9 mouse cellular contexts compared by ENCODE assay signal in genomic region chr10:45335434-45336422, GRCm38 (mm10). TPM values are rescaled to one million over a fixed set of nuclear protein-coding genes. Genes with fewer than 3 reads are reported as not detected.
DNase-seq lines count a peak whose midpoint lies in the region; ATAC-seq and TF ChIP-seq lines count a peak whose summit lies in the region.
"Had no signal": no experiment of that assay in that cellular context is flagged by ENCODE, and none has a peak within 500 bp of the region (broad histone marks: within the 10 kb centered on the region; RNA-seq: fewer than 3 reads in every experiment).

Gene Bves, plus strand, starts transcription at chr10:45335772.

- H3K27me3 ChIP-seq in kidney, embryonic 15.5 days: peaks cover 45% of the 10 kb centered on the region
- H3K27me3 ChIP-seq in intestine, embryonic 15.5 days (replicated peaks): peaks cover 18% of the 10 kb centered on the region
- peaks cover 35% of the 10 kb centered on the region for H3K27me3 ChIP-seq in liver, embryonic 14.5 days (ENCODE audit: control insufficient read depth, insufficient read depth, low read length)

- peak; percentile 87 for ATAC-seq in kidney, embryonic 15.5 days (replicated peaks; ENCODE audit: low FRiP score)
- ATAC-seq in intestine, embryonic 15.5 days: peak; percentile 90
- ATAC-seq in liver, embryonic 14.5 days (ENCODE audit: insufficient read depth): no peak
- ATAC-seq in monocyte, adult 5-6 weeks (replicated peaks; ENCODE audit: insufficient number of reproducible peaks, low FRiP score, low TSS enrichment, poor library complexity, severe bottlenecking): no peak

- 1% methylated on average over 114 of the region's 116 CpGs for WGBS in kidney, embryonic 15.5 days
- under 1% methylated on average over 104 of the region's 116 CpGs for WGBS in intestine, embryonic 15.5 days
- 2% methylated on average over 116 of the region's 116 CpGs for WGBS in liver, embryonic 14.5 days (ENCODE audit: insufficient replicate concordance)

- H3K4me1 ChIP-seq in kidney, embryonic 15.5 days: 0 out of 2 replicates have a peak, but pooled peaks cover 2% of the 10 kb centered on the region
- 0 out of 2 replicates have a peak, but pooled peaks cover 2% of the 10 kb centered on the region for H3K4me1 ChIP-seq in intestine, embryonic 15.5 days (replicated peaks)
- H3K4me1 ChIP-seq in liver, embryonic 14.5 days (replicated peaks; ENCODE audit: control insufficient read depth in 2 of 2, insufficient read depth in 2 of 2, low read length in 1 of 2): no peaks in the 10 kb centered on the region

- H3K4me3 ChIP-seq in kidney, embryonic 15.5 days (replicated peaks): peak within 1 kb of the TSS; percentile 69
- peak within 1 kb of the TSS; percentile 68 for H3K4me3 ChIP-seq in intestine, embryonic 15.5 days (replicated peaks)
- peak within 1 kb of the TSS; percentile 27 to 52 for H3K4me3 ChIP-seq in liver, embryonic 14.5 days (ENCODE audit: insufficient read depth in 1 of 2, low read depth in 2 of 2, low read length in 2 of 2)

- H3K9ac ChIP-seq in kidney, embryonic 15.5 days: peak within 1 kb of the TSS; percentile 49
- H3K9ac ChIP-seq in intestine, embryonic 15.5 days: peak within 1 kb of the TSS; percentile 54
- no peak within 1 kb of the TSS for H3K9ac ChIP-seq in liver, embryonic 14.5 days (replicated peaks)

- no peak for DNase-seq in kidney, adult 18-20 months
- peak; percentile 67 for DNase-seq in embryo, embryonic 10 days (ENCODE audit: low spot score)
- peak; percentile 36 to 50 for DNase-seq in gastrocnemius, postnatal 36 days
- no peak for DNase-seq in liver, embryonic 14.5 days (ENCODE audit: low read depth in 3 of 3, low spot score in 3 of 3)
- DNase-seq in right cerebral cortex, adult 18-20 months: peak; percentile 19

- peak within 1 kb of the TSS; percentile 93 for H3K4me2 ChIP-seq in kidney, embryonic 15.5 days
- peak within 1 kb of the TSS; percentile 91 for H3K4me2 ChIP-seq in intestine, embryonic 15.5 days (replicated peaks)
- H3K4me2 ChIP-seq in liver, embryonic 14.5 days (ENCODE audit: low read depth): peak within 1 kb of the TSS; percentile 61

- no peaks in the 10 kb centered on the region for H3K9me3 ChIP-seq in kidney, embryonic 15.5 days (replicated peaks)
- H3K9me3 ChIP-seq in intestine, embryonic 15.5 days: no peaks in the 10 kb centered on the region; the same call in 1 of the 2 replicates
- no peaks in the 10 kb centered on the region for H3K9me3 ChIP-seq in liver, embryonic 14.5 days (ENCODE audit: control insufficient read depth, low read length)

- no peak for TF ChIP-seq CTCF in liver, embryonic 14.5 days (IDR thresholded peaks at IDR 0.05; ENCODE audit: low read depth)

- intact Hi-C loops in gastrocnemius, postnatal 36 days (cut with DNase I): loop anchor here (5.0 to 10.0 kb wide), 2 partner anchors 48 to 111 kb away; no protein-coding TSS in a partner anchor

- H3K36me3 ChIP-seq in kidney, embryonic 15.5 days: no peaks in the 10 kb centered on the region
- no peaks in the 10 kb centered on the region for H3K36me3 ChIP-seq in intestine, embryonic 15.5 days
- no peaks in the 10 kb centered on the region for H3K36me3 ChIP-seq in liver, embryonic 14.5 days (replicated peaks; ENCODE audit: control insufficient read depth, insufficient read depth, low read depth)

- no peak within 1 kb of the TSS for H3K27ac ChIP-seq in kidney, embryonic 15.5 days
- no peak within 1 kb of the TSS for H3K27ac ChIP-seq in intestine, embryonic 15.5 days
- H3K27ac ChIP-seq in liver, embryonic 14.5 days: no peak within 1 kb of the TSS

- TF ChIP-seq EP300 in liver, embryonic 14.5 days (IDR thresholded peaks at IDR 0.05; ENCODE audit: low read depth): no peak

RNA-seq across cellular contexts. Expression of gene Bves, which starts in this region (rescaled TPM):
- 1.5 and 2.1 TPM in 2 replicates for polyA plus RNA-seq in kidney, embryonic 15.5 days (2015; fragmentation: Nextera tagmentation; extraction: Ambion mirVana)
- 10 to 100 TPM; 36.2 to 37.9 TPM for total RNA-seq in gastrocnemius, postnatal 36 days (2021)
- 4.1 and 4.8 TPM in 2 replicates for polyA plus RNA-seq in intestine, embryonic 15.5 days (2015; fragmentation: Nextera tagmentation; extraction: Ambion mirVana)
- 0.02 TPM in 2 replicates for polyA plus RNA-seq in liver, embryonic 14.5 days (2012; rRNA removed)
- polyA plus RNA-seq in liver, embryonic 14.5 days (2014; fragmentation: Nextera tagmentation; extraction: Ambion mirVana): 0.09 TPM in 1 of 2 replicates, not detected in the other
- total RNA-seq in monocyte, adult 5-6 weeks (2017): not detected in 3 replicates
- total RNA-seq: MEL had no signal

Comparison
In these comparisons a context has a peak if more than half of its experiments do, and no peak if none do; other contexts are left out.
1. RNA of gene Bves (total RNA-seq): 36.2 to 37.9 TPM in gastrocnemius, postnatal 36 days; not detected in monocyte, adult 5-6 weeks; every median in the first group is over 10 times any median in the second.
2. ATAC-seq: peak in kidney, embryonic 15.5 days (single experiment) and intestine, embryonic 15.5 days (single experiment); none in liver, embryonic 14.5 days (single experiment) and monocyte, adult 5-6 weeks (single experiment).
3. DNase-seq: peak in embryo, embryonic 10 days (single experiment), gastrocnemius, postnatal 36 days (2 of 2) and right cerebral cortex, adult 18-20 months (single experiment); none in kidney, adult 18-20 months (single experiment) and liver, embryonic 14.5 days (0 of 3).
4. Peak in every context shown above with its lines, with median percentiles within 50 percentile points of each other: H3K4me2 ChIP-seq and H3K4me3 ChIP-seq.